Mouse (Mus musculus) midbrain, embryonic 14.5 days (tissue): ENCODE measurements around the gene Wfikkn2. TPM values are rescaled to one million over a fixed set of nuclear protein-coding genes. Genes with fewer than 3 reads are reported as not detected.

Experiments
- ATAC-seq: fragments of 200-750 bp; cut with Nextera tagmentation; 2 replicates; pipeline ENCODE4 v1.8.0; 2017; ENCODE audit warnings: moderate number of reproducible peaks, moderate library complexity; ENCODE audit not compliant: low FRiP score, low TSS enrichment
- DNase-seq: peaks from one replicate; pipeline ENCODE4 v3.0.0-alpha.2; 2015
- H3K27ac ChIP-seq: fragments of 300-500 bp; sonication (generic); replicated peaks from 2 replicates; pipeline ENCODE4 v1.5.1; 2014; ENCODE audit warnings: mild to moderate bottlenecking, low read depth, low read length, moderate library complexity
- H3K27me3 ChIP-seq: fragments of 300-500 bp; sonication (generic); 2 replicates; pipeline ENCODE4 v1.6.1; 2014; ENCODE audit warnings: low read length, control low read depth, mixed read lengths; ENCODE audit not compliant: control insufficient read depth, insufficient read depth
- H3K36me3 ChIP-seq: fragments of 300-500 bp; sonication (generic); 2 replicates; pipeline ENCODE4 v1.6.1; 2014; ENCODE audit warnings: low read length, control low read depth; ENCODE audit not compliant: control insufficient read depth, insufficient read depth
- H3K4me1 ChIP-seq: fragments of 300-500 bp; sonication (generic); 2 replicates; pipeline ENCODE4 v1.6.1; 2014; ENCODE audit warnings: mild to moderate bottlenecking, antibody characterized with exemption, low read length, control low read depth; ENCODE audit not compliant: control insufficient read depth, insufficient read depth
- H3K4me2 ChIP-seq: fragments of 300-500 bp; sonication (generic); 2 replicates; pipeline ENCODE4 v1.6.1; 2014; ENCODE audit warnings: mild to moderate bottlenecking, low read length, moderate library complexity
- H3K4me3 ChIP-seq: fragments of 300-500 bp; sonication (generic); replicated peaks from 2 replicates; pipeline ENCODE4 v1.5.1; 2014; ENCODE audit warnings: low read depth, low read length
- H3K9ac ChIP-seq: fragments of 300-500 bp; sonication (generic); replicated peaks from 2 replicates; pipeline ENCODE4 v1.6.1; 2014; ENCODE audit warnings: mild to moderate bottlenecking, low read length, moderate library complexity
- H3K9me3 ChIP-seq: fragments of 300-500 bp; sonication (generic); 2 replicates; pipeline ENCODE4 v1.6.1; 2016; ENCODE audit warnings: low read length, control low read depth, mixed read lengths; ENCODE audit not compliant: control insufficient read depth
- WGBS: fragments of 180-500 bp; shearing (Covaris S2); extraction: QIAGEN DNeasy Blood & Tissue Kit; methylation state at CpG from one replicate; pipeline ENCODE4 v1.1.7; 2014; 5-methylcytosine and 5-hydroxymethylcytosine counted together
- polyA plus RNA-seq: library from polyadenylated mRNA; unstranded; fragments of >200 nt; fragmentation: Nextera tagmentation; extraction: Ambion mirVana; gene quantifications from 2 replicates; pipeline ENCODE4 v1.2.1, GENCODE M21; 2014

Gene Wfikkn2
- polyA plus RNA-seq, 1 experiment from 2014 or later, result 2.0 TPM

GRCm38 (mm10) chr11:94233405-94233804 lies 12.4 kb downstream of the Wfikkn2 start:
- H3K4me1 ChIP-seq, result 0 out of 2 replicates have a peak, but pooled peaks cover 2% of the 10 kb centered on the region
- no peaks in the 10 kb centered on the region for H3K9me3 ChIP-seq
- H3K36me3 ChIP-seq, result no peaks in the 10 kb centered on the region
- no peak overlapping the region for H3K4me3 ChIP-seq
- no peak overlapping the region for H3K4me2 ChIP-seq
- no peak overlapping the region for H3K9ac ChIP-seq
- DNase-seq, result no peak
- 44% methylated on average over 6 of the region's 6 CpGs for WGBS
- ATAC-seq, result no peak
- H3K27ac ChIP-seq, result no peak overlapping the region
- H3K27me3 ChIP-seq, result no peaks in the 10 kb centered on the region

- Histone ChIP-seq H3K36me3 (no peaks in the 10 kb centered on the region), H3K4me3 (no peak overlapping the region), H3K4me2 (no peak overlapping the region), H3K9me3 (no peaks in the 10 kb centered on the region), H3K27me3 (no peaks in the 10 kb centered on the region), H3K27ac (no peak overlapping the region), H3K4me1 (0 out of 2 replicates have a peak, but pooled peaks cover 5% of the 10 kb centered on the region), H3K9ac (no peak overlapping the region)
- 82% methylated on average over 19 of the region's 19 CpGs for WGBS
- DNase-seq (no peak), ATAC-seq (no peak)
Measured at GRCm38 (mm10) chr11:94231821-94232552, 13.8 kb downstream of the Wfikkn2 start.

- Histone ChIP-seq H3K4me3 (no peak overlapping the region), H3K4me2 (no peak overlapping the region), H3K4me1 (0 out of 2 replicates have a peak, but pooled peaks cover 5% of the 10 kb centered on the region), H3K9ac (no peak overlapping the region), H3K9me3 (no peaks in the 10 kb centered on the region), H3K27me3 (no peaks in the 10 kb centered on the region), H3K27ac (no peak overlapping the region), H3K36me3 (no peaks in the 10 kb centered on the region)
- ATAC-seq (no peak), DNase-seq (no peak)
- 80% methylated on average over 8 of the region's 8 CpGs for WGBS
Measured at GRCm38 (mm10) chr11:94230244-94230643, 15.6 kb downstream of the Wfikkn2 start.

GRCm38 (mm10) chr11:94229207-94229960 lies 16.4 kb downstream of the Wfikkn2 start:
- no peak overlapping the region for H3K9ac ChIP-seq
- H3K4me3 ChIP-seq, result no peak overlapping the region
- no peaks in the 10 kb centered on the region for H3K27me3 ChIP-seq
- 88% methylated on average over 5 of the region's 5 CpGs for WGBS
- H3K27ac ChIP-seq, result no peak overlapping the region
- 0 out of 2 replicates have a peak, but pooled peaks cover 5% of the 10 kb centered on the region for H3K4me1 ChIP-seq
- H3K36me3 ChIP-seq, result no peaks in the 10 kb centered on the region
- H3K9me3 ChIP-seq, result no peaks in the 10 kb centered on the region
- no peak overlapping the region for H3K4me2 ChIP-seq
- ATAC-seq, result no peak
- DNase-seq, result no peak

GRCm38 (mm10) chr11:94228416-94228815 lies 17.4 kb downstream of the Wfikkn2 start:
- H3K4me1 ChIP-seq, result 0 out of 2 replicates have a peak, but pooled peaks cover 5% of the 10 kb centered on the region
- DNase-seq, result peak; percentile 45
- no peak overlapping the region for H3K9ac ChIP-seq
- no peak for ATAC-seq
- WGBS, result 27% methylated on average over 9 of the region's 9 CpGs
- H3K36me3 ChIP-seq, result no peaks in the 10 kb centered on the region
- no peak overlapping the region for H3K4me3 ChIP-seq
- no peaks in the 10 kb centered on the region for H3K27me3 ChIP-seq
- no peaks in the 10 kb centered on the region for H3K9me3 ChIP-seq
- H3K4me2 ChIP-seq, result no peak overlapping the region
- peak overlapping the region; percentile 49; the same call in 1 of the 2 replicates for H3K27ac ChIP-seq

- no peak overlapping the region for H3K4me3 ChIP-seq
- no peak overlapping the region for H3K27ac ChIP-seq
- DNase-seq (peak; percentile 73), ATAC-seq (no peak)
- no peaks in the 10 kb centered on the region for H3K27me3 ChIP-seq
- H3K9me3 ChIP-seq, result no peaks in the 10 kb centered on the region
- no peak overlapping the region for H3K4me2 ChIP-seq
- WGBS, result 46% methylated on average over 7 of the region's 7 CpGs
- H3K36me3 ChIP-seq, result no peaks in the 10 kb centered on the region
- 0 out of 2 replicates have a peak, but pooled peaks cover 5% of the 10 kb centered on the region for H3K4me1 ChIP-seq
- H3K9ac ChIP-seq, result no peak overlapping the region
Measured at GRCm38 (mm10) chr11:94225985-94226384, 19.8 kb downstream of the Wfikkn2 start.

- Histone ChIP-seq H3K27ac (no peak overlapping the region), H3K4me3 (no peak overlapping the region), H3K4me1 (0 out of 2 replicates have a peak, but pooled peaks cover 5% of the 10 kb centered on the region), H3K4me2 (no peak overlapping the region), H3K9me3 (no peaks in the 10 kb centered on the region), H3K27me3 (no peaks in the 10 kb centered on the region), H3K9ac (no peak overlapping the region), H3K36me3 (no peaks in the 10 kb centered on the region)
- WGBS, result 85% methylated on average over 9 of the region's 9 CpGs
- ATAC-seq (no peak), DNase-seq (no peak)
Measured at GRCm38 (mm10) chr11:94223531-94223930, 22.3 kb downstream of the Wfikkn2 start.

GRCm38 (mm10) chr11:94221257-94221656 lies 24.5 kb downstream of the Wfikkn2 start:
- Histone ChIP-seq H3K4me2 (no peak overlapping the region), H3K9me3 (no peaks in the 10 kb centered on the region), H3K27me3 (no peaks in the 10 kb centered on the region), H3K36me3 (no peaks in the 10 kb centered on the region), H3K9ac (no peak overlapping the region), H3K27ac (no peak overlapping the region), H3K4me3 (no peak overlapping the region), H3K4me1 (0 out of 2 replicates have a peak, but pooled peaks cover 3% of the 10 kb centered on the region)
- DNase-seq (no peak), ATAC-seq (no peak)
- 96% methylated on average over 7 of the region's 7 CpGs for WGBS
